Mouse (Mus musculus): ENCODE results near the gene Tln2. TPM values are rescaled to one million over a fixed set of nuclear protein-coding genes. Genes with fewer than 3 reads are reported as not detected.

The Tln2 gene
- polyA plus RNA-seq, 1 experiment from 2014 or later, result 24.0 TPM

- no peaks in the 10 kb centered on the region for H3K9me3 ChIP-seq (ENCODE audit: control insufficient read depth, low read length)
- no peak overlapping the region for H3K9ac ChIP-seq (ENCODE audit: low read depth, low read length)
- H3K4me1 ChIP-seq (ENCODE audit: control insufficient read depth, insufficient read depth, low read length), result no peaks in the 10 kb centered on the region
- no peak for ATAC-seq (ENCODE audit: low FRiP score, low TSS enrichment)
- WGBS, result 74% methylated on average over 5 of the region's 5 CpGs
- no peaks in the 10 kb centered on the region for H3K36me3 ChIP-seq (ENCODE audit: control insufficient read depth, insufficient read depth, low read length)
- H3K27ac ChIP-seq (ENCODE audit: low read depth, low read length), result no peak overlapping the region
- no peaks in the 10 kb centered on the region for H3K27me3 ChIP-seq (ENCODE audit: control insufficient read depth, insufficient read depth, low read length)
- no peak overlapping the region for H3K4me2 ChIP-seq (replicated peaks; ENCODE audit: low read depth, low read length)
- H3K4me3 ChIP-seq (ENCODE audit: low read length), result no peak overlapping the region
Measured at GRCm38 (mm10) chr9:67476184-67476583, 83.3 kb downstream of the Tln2 start.

- no peak overlapping the region for H3K9ac ChIP-seq (ENCODE audit: low read depth, low read length)
- no peak overlapping the region for H3K4me2 ChIP-seq (replicated peaks; ENCODE audit: low read depth, low read length)
- no peaks in the 10 kb centered on the region for H3K27me3 ChIP-seq (ENCODE audit: control insufficient read depth, insufficient read depth, low read length)
- no peaks in the 10 kb centered on the region for H3K36me3 ChIP-seq (ENCODE audit: control insufficient read depth, insufficient read depth, low read length)
- no peak overlapping the region for H3K27ac ChIP-seq (ENCODE audit: low read depth, low read length)
- WGBS, result 48% methylated on average over 11 of the region's 11 CpGs
- peaks cover 5% of the 10 kb centered on the region; the same call in 1 of the 2 replicates for H3K4me1 ChIP-seq (ENCODE audit: control insufficient read depth, insufficient read depth, low read length)
- ATAC-seq (ENCODE audit: low FRiP score, low TSS enrichment), result no peak
- H3K4me3 ChIP-seq (ENCODE audit: low read length), result no peak overlapping the region
- no peaks in the 10 kb centered on the region for H3K9me3 ChIP-seq (ENCODE audit: control insufficient read depth, low read length)
Measured at GRCm38 (mm10) chr9:67463440-67464122, 95.9 kb downstream of the Tln2 start.

GRCm38 (mm10) chr9:67441484-67441883, 118.0 kb downstream of the Tln2 start:
- H3K27ac ChIP-seq (ENCODE audit: low read depth, low read length), result no peak overlapping the region
- no peaks in the 10 kb centered on the region for H3K36me3 ChIP-seq (ENCODE audit: control insufficient read depth, insufficient read depth, low read length)
- no peaks in the 10 kb centered on the region for H3K27me3 ChIP-seq (ENCODE audit: control insufficient read depth, insufficient read depth, low read length)
- H3K4me2 ChIP-seq (replicated peaks; ENCODE audit: low read depth, low read length), result no peak overlapping the region
- H3K4me3 ChIP-seq (ENCODE audit: low read length), result no peak overlapping the region
- 75% methylated on average over 2 of the region's 2 CpGs for WGBS
- no peaks in the 10 kb centered on the region for H3K9me3 ChIP-seq (ENCODE audit: control insufficient read depth, low read length)
- ATAC-seq (ENCODE audit: low FRiP score, low TSS enrichment), result no peak
- no peaks in the 10 kb centered on the region for H3K4me1 ChIP-seq (ENCODE audit: control insufficient read depth, insufficient read depth, low read length)
- no peak overlapping the region for H3K9ac ChIP-seq (ENCODE audit: low read depth, low read length)

- H3K4me3 ChIP-seq (ENCODE audit: low read length), result no peak overlapping the region
- H3K4me2 ChIP-seq (replicated peaks; ENCODE audit: low read depth, low read length), result no peak overlapping the region
- no peaks in the 10 kb centered on the region for H3K36me3 ChIP-seq (ENCODE audit: control insufficient read depth, insufficient read depth, low read length)
- peaks cover 4% of the 10 kb centered on the region for H3K4me1 ChIP-seq (ENCODE audit: control insufficient read depth, insufficient read depth, low read length)
- no peaks in the 10 kb centered on the region for H3K9me3 ChIP-seq (ENCODE audit: control insufficient read depth, low read length)
- ATAC-seq (ENCODE audit: low FRiP score, low TSS enrichment), result no peak
- WGBS, result 88% methylated on average over 1 of the region's 1 CpGs
- no peak overlapping the region for H3K9ac ChIP-seq (ENCODE audit: low read depth, low read length)
- no peak overlapping the region for H3K27ac ChIP-seq (ENCODE audit: low read depth, low read length)
- no peaks in the 10 kb centered on the region for H3K27me3 ChIP-seq (ENCODE audit: control insufficient read depth, insufficient read depth, low read length)
Measured at GRCm38 (mm10) chr9:67437511-67437910, 122.0 kb downstream of the Tln2 start.

- no peaks in the 10 kb centered on the region for H3K9me3 ChIP-seq (ENCODE audit: control insufficient read depth, low read length)
- ATAC-seq (ENCODE audit: low FRiP score, low TSS enrichment), result no peak
- H3K27ac ChIP-seq (ENCODE audit: low read depth, low read length), result no peak overlapping the region
- H3K4me1 ChIP-seq (ENCODE audit: control insufficient read depth, insufficient read depth, low read length), result peaks cover 5% of the 10 kb centered on the region
- no peaks in the 10 kb centered on the region for H3K36me3 ChIP-seq (ENCODE audit: control insufficient read depth, insufficient read depth, low read length)
- H3K27me3 ChIP-seq (ENCODE audit: control insufficient read depth, insufficient read depth, low read length), result no peaks in the 10 kb centered on the region
- no peak overlapping the region for H3K4me3 ChIP-seq (ENCODE audit: low read length)
- WGBS, result 46% methylated on average over 10 of the region's 10 CpGs
- no peak overlapping the region for H3K4me2 ChIP-seq (replicated peaks; ENCODE audit: low read depth, low read length)
- H3K9ac ChIP-seq (ENCODE audit: low read depth, low read length), result no peak overlapping the region
Measured at GRCm38 (mm10) chr9:67435333-67436154, 124.0 kb downstream of the Tln2 start.

- no peak for ATAC-seq (ENCODE audit: low FRiP score, low TSS enrichment)
- WGBS, result 76% methylated on average over 12 of the region's 12 CpGs
- Histone ChIP-seq H3K27ac (ENCODE audit: low read depth, low read length) (no peak overlapping the region), H3K4me1 (ENCODE audit: control insufficient read depth, insufficient read depth, low read length) (peaks cover 8% of the 10 kb centered on the region; the same call in 1 of the 2 replicates), H3K4me2 (replicated peaks; ENCODE audit: low read depth, low read length) (no peak overlapping the region), H3K4me3 (ENCODE audit: low read length) (no peak overlapping the region), H3K36me3 (ENCODE audit: control insufficient read depth, insufficient read depth, low read length) (no peaks in the 10 kb centered on the region), H3K9me3 (ENCODE audit: control insufficient read depth, low read length) (no peaks in the 10 kb centered on the region), H3K27me3 (ENCODE audit: control insufficient read depth, insufficient read depth, low read length) (no peaks in the 10 kb centered on the region), H3K9ac (ENCODE audit: low read depth, low read length) (no peak overlapping the region)
Measured at GRCm38 (mm10) chr9:67429199-67429892, 130.2 kb downstream of the Tln2 start.

GRCm38 (mm10) chr9:67428306-67429047, 131.0 kb downstream of the Tln2 start:
- ATAC-seq (ENCODE audit: low FRiP score, low TSS enrichment), result no peak
- Histone ChIP-seq H3K27me3 (ENCODE audit: control insufficient read depth, insufficient read depth, low read length) (no peaks in the 10 kb centered on the region), H3K36me3 (ENCODE audit: control insufficient read depth, insufficient read depth, low read length) (no peaks in the 10 kb centered on the region), H3K27ac (ENCODE audit: low read depth, low read length) (no peak overlapping the region), H3K4me1 (ENCODE audit: control insufficient read depth, insufficient read depth, low read length) (peaks cover 8% of the 10 kb centered on the region; the same call in 1 of the 2 replicates), H3K9me3 (ENCODE audit: control insufficient read depth, low read length) (no peaks in the 10 kb centered on the region), H3K9ac (ENCODE audit: low read depth, low read length) (no peak overlapping the region), H3K4me3 (ENCODE audit: low read length) (no peak overlapping the region), H3K4me2 (replicated peaks; ENCODE audit: low read depth, low read length) (no peak overlapping the region)
- WGBS, result 72% methylated on average over 15 of the region's 15 CpGs

GRCm38 (mm10) chr9:67426304-67426703, 133.2 kb downstream of the Tln2 start:
- 32% methylated on average over 3 of the region's 3 CpGs for whole genome bisulfite sequencing
- H3K36me3 ChIP-seq (ENCODE audit: control insufficient read depth, insufficient read depth, low read length), result no peaks in the 10 kb centered on the region

More at GRCm38 (mm10) chr9:67426304-67426703, 133.2 kb downstream of the Tln2 start:
- Histone ChIP-seq H3K4me2 (replicated peaks; ENCODE audit: low read depth, low read length) (no peak overlapping the region), H3K9me3 (ENCODE audit: control insufficient read depth, low read length) (no peaks in the 10 kb centered on the region), H3K4me3 (ENCODE audit: low read length) (no peak overlapping the region), H3K4me1 (ENCODE audit: control insufficient read depth, insufficient read depth, low read length) (peaks cover 3% of the 10 kb centered on the region; the same call in 1 of the 2 replicates), H3K27me3 (ENCODE audit: control insufficient read depth, insufficient read depth, low read length) (no peaks in the 10 kb centered on the region), H3K9ac (ENCODE audit: low read depth, low read length) (no peak overlapping the region), H3K27ac (ENCODE audit: low read depth, low read length) (no peak overlapping the region)
- no peak for ATAC-seq (ENCODE audit: low FRiP score, low TSS enrichment)
